Mouse (Mus musculus) brain, embryonic 14.5 days (tissue): ENCODE measurements around the gene Nt5c3.

Experiments used
- CTCF ChIP-seq: fragments of 200-500 bp; IDR thresholded peaks from 2 replicates; pipeline ENCODE4 v1.5.1; 2012; ENCODE audit warnings: inconsistent platforms, mild to moderate bottlenecking, moderate library complexity, borderline replicate concordance; ENCODE audit not compliant: insufficient read depth, insufficient read length; ENCODE audit errors: extremely low read depth
- POLR2A ChIP-seq: fragments of 200-500 bp; IDR thresholded peaks from 2 replicates; pipeline ENCODE4 v1.6.1; 2012; ENCODE audit warnings: mild to moderate bottlenecking, inconsistent platforms, borderline replicate concordance; ENCODE audit not compliant: poor library complexity, insufficient read depth, insufficient read length, severe bottlenecking; ENCODE audit errors: extremely low read depth

DNA sequence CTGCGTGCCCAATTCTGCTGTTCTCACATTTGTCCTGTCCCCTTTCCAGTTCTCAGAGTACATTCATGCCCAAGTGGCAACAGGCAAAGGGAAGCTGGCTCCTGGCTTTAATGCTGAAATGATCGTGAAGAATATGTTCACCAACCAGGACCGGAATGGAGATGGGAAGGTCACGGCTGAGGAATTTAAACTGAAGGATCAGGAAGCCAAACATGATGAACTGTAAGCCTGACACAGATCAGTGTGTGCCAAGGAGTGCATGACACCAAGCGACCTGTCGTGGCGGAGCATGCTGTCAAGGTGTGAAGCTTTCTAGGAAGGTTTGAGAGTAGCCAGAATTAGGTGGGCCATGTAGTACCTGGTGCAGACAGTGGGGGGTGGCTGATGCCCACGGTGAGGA is 45.7 kb downstream of the Nt5c3 start:
- TF ChIP-seq CTCF (no peak), POLR2A (no peak)
